11 mouse cellular contexts compared by ENCODE assay signal in genomic region chr3:65773910-65774309, GRCm38 (mm10).
"Had no signal": no experiment of that assay in that cellular context is flagged by ENCODE, and none has a peak within 500 bp of the region (broad histone marks: within the 10 kb centered on the region; RNA-seq: fewer than 3 reads in every experiment).

No protein-coding gene starts in this region.

- DNase-seq: liver, postnatal 0 days; lung, adult 2 months; lung, postnatal 14 days; lung, postnatal 36 days; right cerebral cortex, postnatal 14 days; thymus, adult 18-20 months; thymus, postnatal 14 days; thymus, postnatal 36 days had no signal

- ATAC-seq: liver, postnatal 0 days; lung, postnatal 0 days; midbrain, embryonic 13.5 days; midbrain, embryonic 15.5 days had no signal
